Mouse (Mus musculus) E14TG2a.4 (cell line): ENCODE data around the gene Wnt4.

Experiments
- H3K27me3 ChIP-seq: 2 replicates; pipeline ENCODE4 v1.6.1; 2014; ENCODE audit warnings: low read length, control low read depth; ENCODE audit not compliant: insufficient read depth
- H3K36me3 ChIP-seq: 2 replicates; pipeline ENCODE4 v1.6.1; 2014; ENCODE audit warnings: low read length, control low read depth; ENCODE audit not compliant: insufficient read depth
- H3K4me1 ChIP-seq: replicated peaks from 2 replicates; pipeline ENCODE4 v1.6.1; 2014; ENCODE audit warnings: low read depth, low read length, control low read depth
- H3K4me3 ChIP-seq: replicated peaks from 2 replicates; pipeline ENCODE4 v1.5.1; 2014; ENCODE audit warnings: mild to moderate bottlenecking, low read length
- H3K9me3 ChIP-seq: 2 replicates; pipeline ENCODE4 v1.6.1; 2014; ENCODE audit warnings: low read length, control low read depth
- CTCF ChIP-seq: conservative IDR thresholded peaks from 2 replicates; pipeline ENCODE4 v1.5.1; 2014; ENCODE audit warnings: low read length
- NANOG ChIP-seq: IDR thresholded peaks from 2 replicates; pipeline ENCODE4 v1.6.1; 2014; ENCODE audit warnings: borderline replicate concordance, low read length, mixed read lengths
- POU5F1 ChIP-seq: IDR thresholded peaks from 2 replicates; pipeline ENCODE4 v1.6.1; 2014; ENCODE audit warnings: low read length, borderline replicate concordance

Wnt4 gene

DNA sequence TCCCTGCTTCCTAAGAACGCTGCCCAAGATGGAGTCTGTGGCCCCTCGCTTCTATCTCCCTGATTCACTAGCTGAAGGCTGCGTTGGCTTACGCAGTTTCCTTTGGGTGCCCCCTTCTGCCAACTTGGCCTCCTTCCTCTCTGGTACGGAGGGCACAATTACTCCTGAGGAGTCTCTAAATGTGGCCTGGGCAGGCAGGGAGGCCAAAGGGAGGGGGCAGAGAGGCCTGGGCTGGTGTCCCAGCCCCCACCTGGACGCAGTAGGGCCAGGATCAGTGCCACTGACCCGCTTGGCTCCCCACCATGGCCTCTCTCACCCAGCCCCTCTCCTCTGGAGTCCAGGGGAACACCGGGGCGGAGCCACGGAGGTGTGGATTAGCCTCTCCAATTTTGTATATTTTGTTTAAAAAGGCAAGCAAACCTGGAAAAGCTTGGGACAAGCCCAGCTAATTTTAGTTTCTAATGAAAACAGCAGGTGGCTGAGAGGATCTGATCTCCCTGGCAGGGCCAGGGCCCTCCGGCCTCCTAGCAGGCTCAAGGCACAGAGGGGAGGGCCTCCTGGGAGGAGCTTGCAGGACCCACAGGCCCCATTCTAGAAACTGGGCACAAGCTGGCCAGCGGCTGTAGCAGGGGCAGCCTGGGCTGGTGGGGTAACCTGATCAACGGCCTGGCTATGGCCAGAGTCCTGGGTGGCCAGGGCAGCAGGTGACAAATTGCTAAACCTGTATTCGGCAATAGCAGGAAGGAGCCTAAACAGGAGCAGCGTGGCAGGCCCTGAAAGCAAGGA, 8.8 kb downstream of the Wnt4 start:
- no peak for TF ChIP-seq CTCF
- TF ChIP-seq POU5F1, result no peak
- no peak for TF ChIP-seq NANOG
- no peaks in the 10 kb centered on the region for H3K36me3 ChIP-seq
- no peak overlapping the region for H3K4me3 ChIP-seq
- H3K27me3 ChIP-seq, result peaks cover 40% of the 10 kb centered on the region
- no peaks in the 10 kb centered on the region for H3K9me3 ChIP-seq
- H3K4me1 ChIP-seq, result peaks cover 20% of the 10 kb centered on the region

DNA sequence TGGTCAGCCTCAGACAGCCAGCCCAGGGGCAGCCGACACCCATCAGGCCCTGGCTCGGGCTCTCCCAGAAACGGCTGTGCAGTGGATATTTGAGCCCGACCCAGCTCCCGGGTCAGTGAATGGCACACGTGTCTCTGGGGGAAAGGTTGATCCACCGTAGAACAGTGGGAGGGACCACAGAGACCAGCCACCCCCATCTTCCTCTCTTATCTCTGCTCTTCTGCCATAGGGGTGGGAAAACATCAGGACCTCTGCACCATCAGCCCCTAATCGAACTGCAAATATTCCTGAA, 9.3 kb downstream of the Wnt4 start:
- Histone ChIP-seq H3K27me3 (peaks cover 35% of the 10 kb centered on the region), H3K4me1 (peaks cover 20% of the 10 kb centered on the region), H3K4me3 (no peak overlapping the region), H3K36me3 (no peaks in the 10 kb centered on the region), H3K9me3 (no peaks in the 10 kb centered on the region)
- TF ChIP-seq NANOG (no peak), POU5F1 (no peak), CTCF (no peak)

DNA sequence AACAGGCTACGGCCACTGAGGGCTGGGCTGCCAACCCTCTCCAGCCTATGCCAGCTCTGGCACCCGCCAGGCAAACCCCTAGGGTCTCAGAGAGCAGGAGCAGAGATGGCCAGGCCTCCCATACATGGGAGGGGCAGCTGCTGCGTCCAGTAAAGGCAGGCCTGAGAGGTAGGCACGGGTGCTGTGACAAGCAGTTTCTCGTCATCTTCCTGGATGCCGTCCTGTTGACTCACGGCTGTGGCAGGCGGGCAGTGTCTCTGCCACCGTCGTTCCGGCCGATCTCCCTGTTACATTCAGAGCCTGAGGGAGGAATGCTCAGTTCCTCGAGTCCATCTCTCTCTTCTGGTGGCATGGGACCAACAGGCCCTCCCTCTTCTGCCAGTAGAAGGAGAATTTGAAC, 9.9 kb downstream of the Wnt4 start:
- TF ChIP-seq NANOG (no peak), CTCF (no peak), POU5F1 (no peak)
- no peaks in the 10 kb centered on the region for H3K36me3 ChIP-seq
- H3K4me1 ChIP-seq, result peaks cover 18% of the 10 kb centered on the region
- no peak overlapping the region for H3K4me3 ChIP-seq
- peaks cover 29% of the 10 kb centered on the region for H3K27me3 ChIP-seq
- H3K9me3 ChIP-seq, result no peaks in the 10 kb centered on the region

DNA sequence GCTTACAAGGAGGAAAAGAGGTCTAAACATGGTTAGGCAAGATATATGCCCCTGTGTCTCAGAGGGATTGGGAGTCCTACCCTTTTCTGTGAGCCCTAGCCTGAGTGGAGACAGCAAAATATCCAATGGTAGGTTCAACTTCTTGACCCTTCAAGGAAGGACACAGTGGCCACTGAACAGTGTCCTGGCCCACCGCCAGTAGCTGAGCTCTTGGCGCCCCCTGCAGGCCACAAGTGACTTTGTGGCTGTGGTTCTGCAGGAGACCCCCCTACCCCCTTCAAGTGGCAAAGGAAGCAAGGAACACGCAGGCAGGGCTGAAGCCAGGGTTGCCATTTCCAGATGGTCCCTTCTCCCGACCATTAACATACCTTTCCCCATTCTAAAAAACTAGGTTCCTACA, 10.5 kb downstream of the Wnt4 start:
- Histone ChIP-seq H3K4me1 (peaks cover 12% of the 10 kb centered on the region), H3K9me3 (no peaks in the 10 kb centered on the region), H3K36me3 (no peaks in the 10 kb centered on the region), H3K27me3 (peaks cover 24% of the 10 kb centered on the region), H3K4me3 (no peak overlapping the region)
- TF ChIP-seq CTCF (peak; percentile 68), NANOG (no peak)

DNA sequence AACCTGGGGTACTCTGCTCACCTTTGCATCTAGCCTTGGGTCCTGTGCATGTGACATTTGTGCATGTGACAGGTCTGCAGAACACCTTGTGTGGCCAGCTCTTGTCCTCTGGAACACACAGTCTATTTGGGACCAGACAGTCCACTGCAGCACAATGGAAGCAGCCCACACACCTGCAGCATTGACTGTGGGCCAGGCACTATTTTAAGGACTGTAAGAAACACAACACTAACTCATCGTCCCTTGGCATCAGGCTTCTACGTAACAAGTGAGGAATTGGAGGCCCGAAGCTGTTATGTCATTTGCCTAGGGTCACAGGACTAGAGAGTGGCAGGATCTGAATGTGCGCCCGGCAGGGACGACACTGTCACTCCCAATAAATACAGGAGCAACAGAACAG, 12.4 kb downstream of the Wnt4 start:
- Histone ChIP-seq H3K9me3 (no peaks in the 10 kb centered on the region), H3K27me3 (peaks cover 12% of the 10 kb centered on the region), H3K36me3 (no peaks in the 10 kb centered on the region), H3K4me1 (no peaks in the 10 kb centered on the region), H3K4me3 (no peak overlapping the region)
- TF ChIP-seq CTCF (no peak), POU5F1 (no peak), NANOG (no peak)

DNA sequence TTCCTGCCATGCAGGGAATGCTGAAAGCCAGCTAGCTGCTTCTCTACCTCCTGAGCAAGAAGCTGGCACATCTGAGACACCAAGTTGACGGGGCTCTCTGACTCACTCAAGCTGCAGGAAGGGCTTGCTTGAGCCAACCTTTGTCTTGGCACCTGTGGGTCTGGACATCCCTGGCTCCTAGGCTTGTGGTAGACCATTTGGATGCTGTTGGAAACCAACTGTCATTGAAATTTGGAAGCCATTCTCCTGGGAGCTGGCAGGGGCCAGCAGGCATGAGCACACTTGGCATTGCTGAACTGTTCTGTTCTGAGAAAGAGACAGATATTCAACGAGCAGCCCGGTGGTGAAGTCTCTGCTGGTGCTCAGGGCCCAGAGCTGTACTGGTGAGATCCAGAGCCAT, 13.0 kb downstream of the Wnt4 start:
- Histone ChIP-seq H3K36me3 (no peaks in the 10 kb centered on the region), H3K27me3 (peaks cover 16% of the 10 kb centered on the region), H3K4me1 (no peaks in the 10 kb centered on the region), H3K4me3 (no peak overlapping the region), H3K9me3 (no peaks in the 10 kb centered on the region)
- TF ChIP-seq POU5F1 (no peak), CTCF (no peak), NANOG (no peak)

DNA sequence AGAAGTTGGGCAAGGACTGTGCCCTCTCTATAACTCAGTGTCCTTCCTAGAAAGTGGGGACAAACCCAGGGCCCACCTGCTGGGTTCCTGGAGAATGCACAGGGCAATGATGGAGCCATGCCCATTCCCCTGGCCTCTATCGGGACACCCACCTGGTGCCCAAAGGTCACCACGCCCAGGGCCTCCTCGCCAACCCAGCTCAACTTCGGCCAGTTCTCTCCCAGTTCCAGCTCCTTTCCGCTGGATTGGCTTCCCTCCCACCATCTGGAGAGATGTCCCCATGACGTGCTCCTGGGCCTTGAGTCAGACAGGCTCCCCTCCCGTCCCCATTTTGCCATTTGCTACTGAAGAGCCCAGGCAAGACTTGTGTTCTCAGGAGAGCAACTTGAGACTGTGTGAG, 15.3 kb downstream of the Wnt4 start:
- Histone ChIP-seq H3K36me3 (no peaks in the 10 kb centered on the region), H3K9me3 (no peaks in the 10 kb centered on the region), H3K4me1 (peaks cover 7% of the 10 kb centered on the region), H3K4me3 (no peak overlapping the region), H3K27me3 (peaks cover 25% of the 10 kb centered on the region)
- TF ChIP-seq NANOG (no peak), POU5F1 (no peak), CTCF (no peak)

DNA sequence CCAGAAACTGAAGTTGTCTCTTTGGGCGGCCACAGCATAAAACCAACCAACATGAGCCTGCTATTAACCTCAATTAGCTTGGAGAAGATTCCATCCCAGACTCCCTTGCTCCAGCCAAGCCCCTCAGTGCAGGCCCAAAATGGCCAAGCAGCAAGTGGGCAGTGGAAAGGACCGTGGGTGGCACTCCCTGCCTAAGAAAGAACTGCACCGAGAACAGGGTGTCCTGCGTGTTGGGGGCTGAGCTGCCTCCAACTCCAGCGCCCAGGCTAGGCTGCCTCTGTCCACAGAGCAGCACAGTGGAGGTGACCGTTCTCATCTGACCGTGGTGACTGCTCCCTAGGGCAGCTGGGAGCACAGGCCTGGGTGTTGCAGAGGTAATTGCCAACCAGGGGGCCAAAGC, 16.7 kb downstream of the Wnt4 start:
- Histone ChIP-seq H3K36me3 (no peaks in the 10 kb centered on the region), H3K4me1 (peaks cover 7% of the 10 kb centered on the region), H3K4me3 (no peak overlapping the region), H3K9me3 (no peaks in the 10 kb centered on the region), H3K27me3 (peaks cover 29% of the 10 kb centered on the region)
- TF ChIP-seq CTCF, result no peak
- TF ChIP-seq POU5F1, result no peak
- TF ChIP-seq NANOG, result no peak

DNA sequence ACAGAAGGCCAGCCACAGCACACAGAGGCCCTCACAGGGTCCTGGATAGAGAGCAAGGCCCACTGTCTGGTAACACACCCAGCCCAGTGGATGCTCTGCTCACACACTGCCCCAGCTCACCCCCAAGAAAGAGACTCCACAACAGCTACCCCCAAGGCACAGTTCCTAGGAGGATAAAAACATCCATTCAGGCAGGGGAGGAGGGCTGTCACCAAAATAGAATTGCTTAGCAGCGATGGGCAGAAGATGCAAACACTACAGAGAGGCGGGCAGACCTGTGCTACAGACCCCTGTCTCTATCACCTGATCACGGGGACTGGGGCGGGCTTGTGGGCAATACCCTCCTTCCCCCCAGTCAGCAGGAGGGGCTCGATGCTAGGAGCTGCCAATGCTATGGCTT, 17.2 kb downstream of the Wnt4 start:
- TF ChIP-seq CTCF (no peak), NANOG (no peak), POU5F1 (no peak)
- Histone ChIP-seq H3K9me3 (no peaks in the 10 kb centered on the region), H3K4me3 (no peak overlapping the region), H3K36me3 (no peaks in the 10 kb centered on the region), H3K27me3 (peaks cover 29% of the 10 kb centered on the region), H3K4me1 (peaks cover 7% of the 10 kb centered on the region)
